Mouse (Mus musculus) layer of hippocampus, adult 18-20 months (tissue): ENCODE results near the gene Parvb. TPM values are rescaled to one million over a fixed set of nuclear protein-coding genes. Genes with fewer than 3 reads are reported as not detected.

Experiments
- DNase-seq, 2 experiments: peaks; one replicate each; pipeline ENCODE4 v3.0.0; 2022; ENCODE audit warnings: low spot score in 2 of 2
- total RNA-seq, 2 experiments: library from RNA; stranded (reverse); gene quantifications; 2 replicates each; pipeline ENCODE4 v1.2.3; 2021

The Parvb gene
- total RNA-seq, 2 experiments from 2014 or later, result 28.8 to 29.5 TPM

DNA sequence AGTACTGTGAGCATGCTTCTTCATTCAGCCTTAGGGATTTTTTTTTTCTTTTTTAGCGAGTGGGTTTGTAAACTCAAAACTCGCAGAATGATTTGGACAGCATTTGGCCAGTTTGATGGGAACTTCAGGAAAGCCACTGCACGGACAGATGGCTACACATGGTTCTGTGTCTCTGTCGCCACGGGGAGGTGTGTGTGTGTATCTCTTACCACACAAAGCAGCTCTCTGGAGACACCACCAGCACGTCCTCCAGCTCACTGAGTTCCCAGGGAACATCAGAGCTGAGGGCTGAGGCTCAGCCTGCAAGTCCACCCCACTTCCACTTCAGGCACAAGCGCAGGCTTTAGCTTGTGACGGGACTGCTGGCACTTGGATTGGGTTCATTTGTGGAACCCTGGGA, 22.5 kb downstream of the Parvb start:
- DNase-seq, result no peak

DNA sequence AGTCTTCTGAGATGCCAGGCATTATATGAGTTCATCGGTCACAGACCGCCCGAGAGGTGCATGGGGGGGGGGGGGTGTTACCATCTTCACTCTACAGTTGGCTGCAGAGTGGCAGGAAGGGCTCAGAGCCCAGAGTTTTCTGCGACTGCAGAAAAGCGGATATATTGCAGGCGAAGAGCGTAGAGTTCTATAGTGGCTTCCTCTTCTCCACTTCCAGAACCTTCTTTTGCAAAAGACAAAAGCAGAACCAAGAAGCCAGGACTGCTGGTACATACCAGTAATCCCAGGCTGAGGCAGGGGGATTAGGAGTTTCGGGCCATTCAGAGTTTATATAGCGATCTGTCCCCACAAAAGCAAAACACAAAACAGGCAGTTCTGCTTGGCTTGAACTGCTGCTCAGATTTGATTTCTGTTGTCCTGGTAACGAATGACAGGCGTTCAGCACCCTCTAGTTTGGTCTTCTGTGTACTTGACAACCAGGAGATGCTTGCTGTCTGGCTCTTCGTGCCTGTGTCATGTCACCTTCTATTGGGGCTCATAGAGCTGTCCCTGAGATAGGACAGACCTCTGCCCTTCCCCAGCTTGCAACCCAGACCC, 24.5 kb downstream of the Parvb start:
- peak in 1 of 2 experiments; percentile 73 for DNase-seq

DNA sequence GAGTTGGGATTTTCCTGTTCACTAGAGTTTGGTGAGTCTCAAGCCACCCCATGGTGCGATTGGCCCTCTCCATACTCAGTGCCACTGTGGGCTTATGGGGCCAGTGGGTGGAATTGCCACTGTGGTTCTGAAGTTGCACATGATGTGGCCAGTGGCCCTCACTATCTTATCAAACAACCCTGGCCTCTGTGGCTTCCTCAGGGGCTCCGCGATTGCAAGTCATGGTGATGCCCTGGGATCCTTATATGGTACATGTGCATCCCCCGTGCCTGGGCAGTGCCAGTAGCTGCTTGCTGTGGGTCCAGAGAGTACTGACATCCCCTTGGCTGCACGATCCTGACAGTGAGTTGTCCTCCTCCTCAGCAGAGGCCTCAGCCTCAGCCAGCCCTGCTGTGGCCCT, 25.0 kb downstream of the Parvb start:
- no peak for DNase-seq

DNA sequence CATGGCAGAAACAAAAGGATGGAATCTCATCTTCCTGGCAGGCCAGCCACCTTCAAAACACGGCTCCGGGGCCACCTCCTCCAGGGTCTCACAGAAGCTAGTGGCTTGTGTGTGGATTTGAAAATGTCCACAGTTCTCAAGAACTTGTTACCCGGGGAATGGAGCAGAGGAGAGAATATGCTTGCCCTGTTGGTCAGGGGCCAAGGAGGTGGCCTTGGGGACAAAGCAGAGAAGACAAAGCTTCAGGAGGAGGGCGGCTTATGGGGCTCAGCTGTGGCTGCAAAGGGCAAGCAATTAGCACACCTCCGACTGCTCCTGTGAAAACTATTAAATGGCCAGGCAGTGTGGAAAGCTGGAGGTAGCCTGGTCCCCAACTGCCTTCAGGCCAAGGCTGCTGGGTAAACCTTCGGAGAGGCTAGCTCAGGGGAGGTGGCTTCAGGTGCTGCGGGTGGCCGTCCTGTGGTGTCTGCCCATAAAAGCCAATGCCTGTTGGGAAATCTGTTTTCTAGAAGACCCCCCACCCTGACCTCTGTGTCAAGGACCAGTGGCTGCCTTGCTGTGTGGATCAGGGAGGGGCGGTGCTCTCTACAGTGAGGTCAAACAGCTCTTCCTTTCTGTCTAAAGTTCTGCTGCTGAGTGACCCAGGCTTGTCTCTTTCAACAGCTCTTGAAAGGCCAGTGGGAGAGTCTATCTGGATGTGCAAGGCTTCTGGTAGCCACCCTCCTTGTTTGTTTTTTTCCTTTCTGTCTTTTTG, 26.9 kb downstream of the Parvb start:
- DNase-seq, result no peak

DNA sequence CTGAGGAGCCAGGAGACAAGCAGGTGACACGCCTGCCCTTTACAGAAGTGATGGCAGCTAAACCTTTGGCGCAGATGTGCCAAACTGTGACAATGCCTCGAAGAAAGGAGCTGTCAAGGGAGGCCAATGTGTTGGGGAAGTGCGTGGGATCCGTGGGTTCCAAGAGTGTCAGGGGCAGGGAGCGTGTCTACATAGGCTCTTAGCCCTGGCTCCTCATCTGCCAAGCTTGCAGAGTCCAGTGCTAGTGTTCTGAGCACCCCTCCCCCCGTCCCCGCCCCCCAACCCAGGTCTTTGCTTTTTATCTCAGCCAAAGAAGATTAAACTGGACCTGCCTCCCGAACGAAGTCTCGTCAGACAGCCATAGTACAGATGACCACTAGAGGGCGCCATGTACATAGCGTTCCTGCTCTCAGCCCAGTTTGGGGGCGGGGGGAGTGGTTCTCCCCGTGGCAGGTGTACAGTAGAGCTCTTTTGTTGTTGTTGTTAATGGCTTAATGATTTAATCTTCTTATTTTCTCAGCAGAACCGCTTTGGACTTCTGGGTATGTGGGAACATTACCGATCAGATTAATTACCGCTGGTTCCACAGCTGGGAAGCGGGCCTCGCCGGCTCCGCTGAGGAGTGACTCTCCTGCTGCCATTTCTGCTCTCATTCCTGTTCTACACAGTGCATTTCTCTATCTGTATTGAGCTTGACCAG, 28.4 kb downstream of the Parvb start:
- peak; percentile 74 to 92 for DNase-seq

DNA sequence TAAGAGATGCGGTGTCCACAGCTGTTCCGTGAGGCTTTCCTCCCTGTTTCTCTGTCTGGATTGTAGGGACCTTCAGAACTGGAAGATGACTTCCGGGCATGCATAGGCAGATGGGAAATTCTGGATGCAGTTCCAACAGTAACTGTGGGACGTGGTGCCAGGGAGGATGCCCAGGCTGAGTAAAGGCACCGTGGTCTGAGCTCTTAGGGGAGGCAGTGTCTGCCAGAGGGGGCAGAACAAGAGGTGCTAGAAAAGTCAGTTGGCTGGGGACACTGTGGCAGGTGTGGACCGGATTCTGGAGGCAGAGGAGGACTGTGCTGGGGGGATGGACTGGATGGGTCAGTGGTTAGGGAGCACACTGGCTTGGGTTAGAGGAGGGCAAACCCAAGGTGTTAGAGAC, 30.8 kb downstream of the Parvb start:
- no peak for DNase-seq

DNA sequence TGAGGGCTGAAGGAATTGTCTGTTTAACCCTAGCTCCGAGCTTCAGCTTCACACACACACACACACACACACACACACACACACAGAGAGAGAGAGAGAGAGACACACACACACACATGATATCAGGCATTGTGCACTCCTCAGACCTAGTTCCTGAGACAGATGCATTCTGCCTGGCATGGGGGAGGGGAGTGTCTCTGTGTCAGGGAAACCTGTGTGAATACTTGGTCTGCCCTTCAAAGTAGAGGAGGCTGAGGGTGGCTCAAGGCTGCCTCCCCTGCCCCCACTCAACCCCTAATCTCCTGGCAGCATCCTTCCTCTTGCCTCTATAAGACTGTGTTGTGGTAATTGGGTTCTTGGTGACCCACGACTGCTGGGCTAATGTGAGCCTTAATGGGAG, 31.7 kb downstream of the Parvb start:
- no peak for DNase-seq

DNA sequence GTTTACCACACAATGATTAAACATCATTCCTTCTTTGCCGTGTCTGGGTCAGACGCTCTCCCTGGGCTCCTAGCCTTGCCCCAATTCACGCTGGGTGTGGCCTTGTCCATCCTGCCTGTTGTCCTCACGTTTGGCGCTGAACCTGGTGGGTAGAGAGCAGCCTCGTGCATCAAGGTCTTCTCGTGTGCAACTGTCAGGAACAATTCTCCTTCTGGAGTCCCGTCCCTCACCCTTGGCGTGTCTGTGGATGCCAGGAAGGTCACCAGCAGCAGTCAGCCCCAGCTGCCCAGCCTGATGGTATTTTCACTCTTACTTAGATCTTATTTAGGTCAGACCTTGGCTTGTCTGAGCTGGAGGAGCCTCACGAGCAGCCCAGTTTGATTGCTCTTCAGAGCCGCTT, 33.3 kb downstream of the Parvb start:
- no peak for DNase-seq

DNA sequence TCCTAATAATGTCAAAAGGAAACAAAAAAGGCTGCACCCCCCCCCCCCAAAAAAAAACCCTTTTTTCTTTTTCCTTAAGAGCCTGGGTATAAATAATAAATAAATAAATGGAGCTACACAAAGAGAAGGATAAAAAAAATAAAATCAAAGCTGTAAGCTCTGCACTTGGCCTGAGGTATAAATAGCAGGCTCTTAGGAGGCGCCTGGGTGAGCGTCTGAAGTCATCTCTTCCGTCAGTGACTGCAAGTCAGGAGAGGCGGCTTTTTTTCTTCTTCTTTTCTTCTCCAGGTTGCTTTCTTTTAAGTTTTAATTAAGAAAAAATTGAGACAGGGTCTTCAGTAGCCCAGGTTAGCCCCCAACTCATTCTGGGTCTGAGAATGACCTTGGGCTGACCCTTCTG, 34.4 kb downstream of the Parvb start:
- DNase-seq, result no peak

DNA sequence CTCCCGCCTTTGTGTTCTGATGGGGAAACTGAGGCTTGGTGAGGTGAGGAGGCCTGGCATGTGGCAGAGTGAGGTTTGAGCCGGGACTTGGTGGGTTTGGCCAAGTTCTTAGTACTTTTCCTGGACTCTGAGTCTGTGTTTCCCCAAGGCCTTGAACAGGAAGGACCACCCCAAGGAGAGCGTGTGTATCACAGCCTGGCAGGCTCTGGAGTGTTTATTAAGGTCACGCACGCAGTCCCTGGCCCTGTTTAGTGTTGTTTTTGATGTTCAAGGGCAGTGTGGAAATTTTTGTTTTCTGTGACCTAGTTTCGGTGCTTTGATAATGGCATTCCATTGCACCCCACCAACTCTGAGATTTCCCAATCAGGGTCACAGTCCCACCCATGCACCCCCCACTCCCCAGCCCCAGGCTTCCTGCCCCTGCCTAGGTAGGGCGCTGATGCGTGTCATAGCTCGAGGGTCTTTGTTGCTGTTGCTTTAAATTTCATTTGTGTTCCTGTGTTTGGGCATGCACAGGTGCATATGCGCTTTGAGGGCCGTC, 35.9 kb downstream of the Parvb start:
- no peak for DNase-seq

DNA sequence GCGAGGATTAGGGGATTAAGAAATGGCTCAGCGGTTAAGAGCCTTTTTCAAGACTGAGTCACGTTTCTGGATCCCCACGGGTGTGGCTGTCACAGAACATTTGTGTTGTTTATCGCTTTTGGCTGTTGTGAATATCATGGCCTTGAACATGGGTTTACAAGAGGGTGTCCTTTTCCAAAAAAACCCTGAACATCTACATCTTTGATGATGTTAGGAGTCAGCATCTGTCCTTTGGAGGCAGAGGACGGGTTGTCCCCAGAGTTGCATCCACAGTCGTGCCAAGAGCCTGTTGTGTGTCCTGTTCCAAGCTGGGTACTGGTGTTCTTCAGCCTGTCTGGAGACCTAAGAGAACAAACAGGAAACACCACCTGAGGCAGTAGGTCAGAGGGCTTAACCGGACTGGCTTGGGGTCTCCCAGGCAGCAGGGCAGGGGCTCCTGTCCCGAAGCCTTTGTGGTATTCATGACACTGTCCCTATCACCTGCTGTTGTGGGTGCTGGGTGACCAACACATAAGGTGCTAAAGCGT, 37.3 kb downstream of the Parvb start:
- no peak for DNase-seq

DNA sequence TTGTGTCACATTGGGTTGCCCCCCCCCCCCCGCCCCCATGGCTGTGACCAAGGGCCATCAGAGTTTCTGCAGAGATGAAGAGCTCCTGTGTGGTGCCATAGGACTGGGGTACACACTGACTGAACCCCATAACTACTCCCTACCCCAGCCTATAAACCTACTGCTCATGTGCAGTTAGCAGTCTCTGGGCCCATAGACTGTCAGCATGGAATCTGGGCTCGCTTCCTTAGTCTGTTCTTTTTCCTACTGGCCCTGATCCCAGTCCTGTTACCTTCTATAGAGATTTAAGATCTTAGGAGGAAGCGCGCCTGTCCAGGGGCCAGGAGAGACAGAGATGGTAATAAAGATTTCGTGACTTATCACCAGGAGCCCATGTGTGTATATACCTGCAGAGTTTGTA, 38.2 kb downstream of the Parvb start:
- no peak for DNase-seq

DNA sequence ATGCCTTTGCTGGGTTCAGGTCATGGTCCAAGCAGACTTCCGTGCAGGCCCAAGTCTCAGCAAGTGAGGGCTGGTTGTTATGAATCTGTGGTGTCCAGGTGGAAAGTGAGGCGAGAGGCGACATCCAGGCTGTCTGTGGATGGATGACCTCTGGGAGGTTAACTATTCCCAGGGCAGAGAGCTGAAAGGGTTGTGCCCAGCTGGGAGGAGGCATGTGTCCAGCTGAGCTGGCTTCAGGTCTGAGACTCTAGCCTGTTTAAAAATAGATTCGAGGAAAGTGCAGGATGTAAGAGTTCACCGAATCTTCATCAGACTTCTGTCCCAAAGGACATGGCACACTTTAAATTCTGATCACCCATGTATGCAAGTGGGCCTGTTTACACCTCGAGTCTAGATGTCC, 38.6 kb downstream of the Parvb start:
- no peak for DNase-seq

DNA sequence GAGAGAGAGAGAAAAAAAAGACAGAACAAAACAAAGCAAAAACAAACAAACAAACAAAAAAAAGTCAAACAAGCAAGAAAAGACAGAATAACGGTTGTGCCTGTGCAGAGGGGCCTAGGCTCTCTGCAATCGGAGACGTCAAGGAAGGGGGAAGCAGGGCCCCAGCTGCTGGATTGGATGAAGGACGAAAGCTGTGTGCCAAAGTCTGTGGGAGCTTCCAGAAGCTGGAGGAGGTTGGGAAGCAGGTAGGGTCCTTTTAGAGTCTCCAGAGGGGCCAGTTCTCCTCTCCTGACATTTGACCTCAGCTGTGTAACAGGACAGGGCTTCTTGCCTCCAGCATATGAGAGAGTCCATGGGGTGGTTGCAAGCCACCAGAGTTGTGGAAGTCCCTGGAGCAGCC, 44.2 kb downstream of the Parvb start:
- DNase-seq, result no peak

DNA sequence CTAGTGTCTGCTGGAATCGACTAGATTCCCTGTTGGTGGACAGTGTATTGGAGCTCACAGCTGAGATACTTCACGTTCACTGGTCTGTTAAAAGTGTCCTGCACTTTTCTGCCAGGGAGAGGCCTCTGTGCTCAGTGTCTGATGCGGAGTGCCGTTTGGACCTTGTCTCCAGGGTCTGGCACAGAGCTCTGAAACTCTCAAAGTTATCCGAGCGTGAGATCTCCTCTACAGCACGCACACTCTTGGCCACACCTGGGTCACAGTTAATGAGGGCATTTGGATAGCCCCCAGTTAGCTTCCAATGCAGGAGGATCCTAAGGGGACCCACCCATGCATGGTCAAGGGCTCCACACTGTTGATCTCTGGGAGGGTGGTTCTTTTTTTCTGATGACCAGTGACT, 46.2 kb downstream of the Parvb start:
- no peak for DNase-seq

DNA sequence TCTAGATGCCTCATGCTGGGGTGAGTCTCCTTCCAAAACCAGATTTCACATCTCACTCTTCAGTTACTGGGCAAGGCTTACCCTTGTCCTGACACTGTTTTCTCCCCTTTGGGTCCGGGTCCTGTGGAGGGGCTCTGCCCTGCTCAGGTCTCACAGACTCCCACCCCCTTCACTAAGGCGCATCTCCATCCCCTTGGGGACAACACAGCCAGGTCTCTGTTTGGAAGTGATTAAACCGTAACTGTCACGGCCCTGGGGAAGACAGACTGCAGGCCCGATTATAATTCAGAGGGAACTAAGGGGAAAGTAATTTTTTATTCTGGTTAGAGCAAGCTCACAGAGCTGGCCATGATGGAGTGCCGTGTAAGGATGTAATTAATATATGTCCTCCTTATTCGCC, 46.8 kb downstream of the Parvb start:
- no peak for DNase-seq

DNA sequence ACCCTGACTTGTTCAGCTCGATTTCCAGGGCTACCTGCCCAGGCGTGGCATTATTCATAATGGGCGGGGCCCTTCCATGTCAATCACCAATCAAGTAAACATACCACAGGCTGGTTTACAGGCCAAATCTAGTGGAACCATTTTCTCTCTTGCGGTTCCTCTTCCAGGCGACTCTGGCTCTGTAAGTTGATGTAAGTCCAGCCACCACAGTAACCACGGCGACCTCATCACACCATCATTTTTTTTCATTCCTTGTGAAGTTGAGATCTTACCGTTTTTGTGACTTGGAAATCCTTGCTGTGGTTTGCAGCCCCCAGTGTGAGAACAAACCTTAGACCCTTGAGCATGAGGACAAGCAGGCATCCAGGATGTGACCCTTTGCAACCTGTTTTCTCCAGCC, 48.5 kb downstream of the Parvb start:
- DNase-seq, result no peak

DNA sequence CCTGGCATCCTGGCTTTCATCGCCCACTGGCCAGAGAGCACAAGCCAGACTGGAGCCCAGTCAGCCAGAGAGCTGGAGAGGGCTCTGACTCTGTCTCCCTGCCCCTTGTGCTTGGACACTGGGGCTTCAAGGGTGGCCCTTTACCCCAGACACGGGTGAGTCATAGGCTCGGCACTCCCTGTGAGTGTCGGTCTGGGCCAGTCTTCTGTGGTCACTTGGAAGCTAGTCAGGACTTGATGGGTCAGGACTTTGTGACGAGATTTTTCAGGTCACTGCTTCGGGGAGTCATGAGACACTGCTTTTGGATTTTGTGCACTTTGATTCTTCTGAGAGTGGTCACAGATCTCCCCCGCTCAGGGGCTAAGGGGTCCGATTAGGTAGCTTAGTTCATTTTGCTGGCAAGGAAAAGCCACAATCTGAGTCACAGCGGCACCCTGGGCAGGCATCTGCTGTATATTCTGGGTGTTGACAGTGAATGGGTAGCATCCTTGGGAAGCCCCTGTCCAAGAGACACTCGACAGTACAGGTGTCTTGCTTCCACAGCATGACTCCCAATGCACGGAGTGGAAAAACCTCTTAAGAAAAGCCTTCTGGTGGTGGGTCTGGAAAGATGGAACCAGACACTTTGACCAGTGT, 49.0 kb downstream of the Parvb start:
- no peak for DNase-seq

DNA sequence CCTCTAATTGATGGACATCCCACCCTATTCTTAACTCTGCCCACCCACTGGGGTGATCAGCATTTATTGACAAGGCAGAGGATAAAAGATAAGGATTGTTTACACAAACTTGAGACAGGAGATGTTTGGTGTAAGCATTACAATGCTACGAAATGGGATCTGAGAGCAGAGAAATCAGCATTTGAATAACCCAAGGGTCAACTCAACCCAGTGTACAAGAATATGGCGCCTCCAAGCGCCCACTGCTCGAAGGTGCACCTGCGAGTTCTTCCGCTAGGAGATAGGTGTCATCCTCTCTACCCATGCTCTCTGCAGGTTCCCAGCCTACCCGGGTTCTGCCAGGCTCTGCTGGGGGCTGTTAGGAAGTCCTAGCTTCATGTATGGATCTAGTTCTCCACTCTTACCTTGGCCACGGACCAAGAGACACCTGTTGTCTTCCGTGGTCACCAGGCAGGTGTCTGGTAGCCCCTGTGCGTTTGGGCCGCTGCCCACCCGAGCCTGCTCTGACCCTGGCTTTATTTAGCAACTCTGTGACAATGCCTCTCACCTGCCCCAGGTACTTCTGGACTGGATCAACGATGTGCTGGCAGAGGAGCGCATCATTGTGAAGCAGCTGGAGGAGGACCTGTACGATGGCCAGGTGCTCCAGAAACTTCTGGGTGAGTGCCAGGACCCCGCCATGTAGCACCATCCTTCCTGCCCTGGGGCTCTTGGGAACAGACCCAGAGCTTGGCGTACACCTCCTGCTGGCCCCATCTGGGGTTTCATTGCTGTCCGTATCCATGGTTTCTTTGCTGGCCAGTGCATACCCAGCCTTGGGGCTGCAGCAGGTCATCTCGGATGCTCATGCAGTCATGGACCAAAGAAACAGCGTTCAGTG, 50.6 kb downstream of the Parvb start:
- DNase-seq, result no peak

DNA sequence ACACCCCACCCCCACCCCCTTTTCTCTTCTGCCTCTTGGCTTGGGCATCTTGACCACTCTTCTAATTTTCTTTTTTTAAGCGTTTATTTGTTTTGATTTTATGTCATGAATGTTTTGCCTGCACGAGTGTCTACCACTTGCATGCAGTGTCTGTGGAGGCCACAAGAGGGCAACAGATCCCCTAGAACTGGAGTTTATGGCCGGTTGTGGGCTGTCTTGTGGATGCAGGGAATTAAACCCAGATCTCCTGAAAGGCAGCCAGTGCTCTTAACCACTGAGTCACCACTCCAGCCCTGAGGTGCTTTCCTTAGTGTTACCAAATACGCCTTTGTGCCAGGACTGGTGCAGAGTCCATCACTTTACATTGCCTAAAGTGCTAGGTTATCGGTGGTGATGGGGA, 52.2 kb downstream of the Parvb start:
- DNase-seq, result peak in 1 of 2 experiments; percentile 57

DNA sequence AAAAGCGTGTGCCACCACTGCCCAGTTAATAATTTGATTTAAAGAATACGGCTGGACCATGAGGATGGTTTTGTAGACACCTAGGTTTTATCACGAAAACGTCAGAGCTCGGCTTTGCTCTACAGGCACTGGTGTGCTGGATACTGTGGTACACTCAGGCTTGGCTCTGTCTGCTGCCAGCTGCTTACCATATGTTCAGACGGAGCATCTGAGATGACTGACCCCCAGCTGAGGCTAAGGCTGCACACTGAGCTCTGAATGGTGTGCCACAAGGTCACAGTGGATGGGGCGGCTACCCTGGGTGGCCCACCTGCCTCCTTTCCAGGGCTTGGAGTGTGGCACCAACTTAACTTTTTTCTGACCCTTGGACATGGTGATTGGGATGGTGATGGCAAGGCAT, 53.6 kb downstream of the Parvb start:
- no peak for DNase-seq
